Comparison of ENCODE assay signal across 8 mouse cellular contexts in the genomic region with DNA sequence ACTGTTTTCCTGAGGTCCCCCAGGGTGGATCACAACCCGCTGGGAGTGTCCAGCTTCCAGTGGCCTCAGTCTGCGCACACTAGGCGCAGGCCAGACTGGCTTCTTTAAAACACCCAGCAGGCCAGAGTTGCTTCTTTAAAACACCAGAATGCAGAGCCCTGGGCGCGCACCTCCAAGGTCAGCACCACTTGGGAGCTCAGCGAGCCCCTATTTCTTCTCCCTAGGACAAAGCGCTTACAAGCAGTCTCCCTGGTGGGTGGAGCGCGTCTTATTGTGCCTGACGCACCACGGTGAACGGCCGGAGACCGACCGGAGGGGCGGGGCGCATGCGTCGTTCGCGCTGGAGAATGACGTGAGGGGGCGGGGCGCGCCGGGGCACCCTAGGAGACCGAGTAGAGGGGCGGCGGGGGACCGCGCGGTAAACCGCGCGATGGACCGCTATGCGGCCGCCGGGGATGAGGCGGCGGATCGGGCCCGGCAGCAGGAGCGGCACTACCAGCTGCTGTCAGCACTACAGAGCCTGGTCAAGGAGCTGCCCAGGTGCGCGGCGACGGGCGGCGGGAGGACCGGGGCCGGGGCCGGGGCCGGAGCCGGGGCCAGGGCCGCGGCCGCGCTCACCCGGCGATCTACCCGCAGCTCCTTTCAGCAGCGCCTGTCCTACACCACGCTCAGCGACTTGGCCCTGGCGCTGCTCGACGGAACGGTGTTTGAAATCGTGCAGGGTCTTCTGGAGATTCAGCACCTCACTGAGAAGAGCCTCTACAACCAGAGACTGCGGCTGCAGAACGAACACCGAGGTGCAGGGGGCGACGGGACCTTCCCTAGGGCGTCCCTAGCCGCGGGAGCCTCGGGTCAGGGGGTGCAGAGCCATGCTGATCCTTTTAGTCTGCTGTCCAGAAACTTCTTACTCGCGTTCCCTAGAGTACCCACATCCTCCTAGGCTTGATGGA. TPM values are rescaled to one million over a fixed set of nuclear protein-coding genes. Genes with fewer than 3 reads are reported as not detected.
DNase-seq lines count a peak whose midpoint lies in the region; ATAC-seq lines count a peak whose summit lies in the region.

No protein-coding gene starts in this region.

- peak; percentile 73 for DNase-seq in WW6 (ENCODE audit: low read depth, low spot score)
- DNase-seq in cerebellum, postnatal 36 days = peak; percentile 93 to 96
- peak; percentile 93 to 94 for DNase-seq in frontal cortex, postnatal 36 days (ENCODE audit: low spot score in 2 of 2)
- peak; percentile 77 for DNase-seq in left cerebral cortex, adult 11 months (ENCODE audit: low spot score)
- DNase-seq in lung, postnatal 36 days = peak; percentile 96
- peak; percentile 95 for DNase-seq in retina, embryonic 14.5 days (ENCODE audit: low spot score)
- DNase-seq in thymus, postnatal 36 days = peak; percentile 96

- peak; percentile 97 for ATAC-seq in hindbrain, embryonic 15.5 days (ENCODE audit: low FRiP score, low read depth)

- peak overlapping the region; percentile 80 for H3K4me3 ChIP-seq in hindbrain, embryonic 15.5 days

- peaks cover 28% of the 10 kb centered on the region for H3K4me1 ChIP-seq in hindbrain, embryonic 15.5 days (replicated peaks)

- peaks cover 13% of the 10 kb centered on the region; the same call in 1 of the 2 replicates for H3K36me3 ChIP-seq in hindbrain, embryonic 15.5 days

- H3K9me3 ChIP-seq in hindbrain, embryonic 15.5 days = no peaks in the 10 kb centered on the region

- H3K9ac ChIP-seq in hindbrain, embryonic 15.5 days = peak overlapping the region; percentile 96

- H3K4me2 ChIP-seq in hindbrain, embryonic 15.5 days = peak overlapping the region; percentile 69

- peak overlapping the region; percentile 95 for H3K27ac ChIP-seq in hindbrain, embryonic 15.5 days (replicated peaks)

- no peaks in the 10 kb centered on the region for H3K27me3 ChIP-seq in hindbrain, embryonic 15.5 days

- WGBS in hindbrain, embryonic 15.5 days = under 1% methylated on average over 80 of the region's 81 CpGs

RNA-seq across cellular contexts. Expression of a gene that starts 13.7 kb away (rescaled TPM):
- 155 and 158 TPM in 2 replicates for polyA plus RNA-seq in hindbrain, embryonic 15.5 days (2015; fragmentation: Nextera tagmentation; extraction: Ambion mirVana)

RNA-seq across cellular contexts. Expression of a gene that starts 23.7 kb away (rescaled TPM):
- polyA plus RNA-seq in hindbrain, embryonic 15.5 days (2015; fragmentation: Nextera tagmentation; extraction: Ambion mirVana) = 4.3 and 4.9 TPM in 2 replicates

Comparison
In these comparisons a context has a peak if more than half of its experiments do, and no peak if none do; other contexts are left out.
1. Peak in every context shown above with its lines: DNase-seq, ATAC-seq, H3K4me3 ChIP-seq and H3K27ac ChIP-seq.